Mouse (Mus musculus): Measurements from ENCODE around the gene Smim4. TPM values are rescaled to one million over a fixed set of nuclear protein-coding genes. Genes with fewer than 3 reads are reported as not detected.

Gene Smim4
- total RNA-seq (2021), result 10 to 100 TPM; 24.6 to 33.8 TPM
- long read RNA-seq, experiment 1, transcript Smim4-201 (2 exons, 311 nt), result major isoform, 23 of 25 reads
- long read RNA-seq, experiment 1, partial matches to known transcripts, result 0 of 25 reads
- long read RNA-seq, experiment 1, other reads (novel, unspliced or antisense), result 0 of 25 reads
- long read RNA-seq, experiment 2, transcript Smim4-201 (2 exons, 311 nt), result major isoform, 20 of 23 reads
- long read RNA-seq, experiment 2, partial matches to known transcripts, result 0 of 23 reads
- long read RNA-seq, experiment 2, other reads (novel, unspliced or antisense), result 2 of 23 reads

DNA sequence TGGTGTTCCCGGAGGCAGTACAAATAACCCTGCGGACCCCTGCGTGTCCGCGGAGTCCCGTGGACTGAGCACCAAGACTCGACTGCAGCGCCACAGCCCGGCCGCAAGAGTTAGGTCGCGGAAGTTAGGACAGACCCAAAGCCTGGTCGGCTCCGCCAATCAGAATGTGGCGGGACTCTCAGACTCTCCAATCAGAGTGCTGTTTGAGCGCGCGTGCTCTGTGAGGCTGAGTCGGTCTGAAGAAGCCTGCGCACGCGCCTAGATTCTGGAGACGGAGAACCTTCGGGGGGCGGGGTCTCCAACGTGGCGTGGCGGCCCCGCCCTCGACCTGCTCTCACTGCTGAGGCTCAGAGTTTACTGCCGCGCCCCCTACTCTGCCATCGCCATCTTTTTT is at the start of gene Smim4:
Gene Smim4 (minus strand): TSS at position 131 of the 394 bp plus-strand sequence.
- peak; percentile 96 for DNase-seq (ENCODE audit: low spot score)

DNA sequence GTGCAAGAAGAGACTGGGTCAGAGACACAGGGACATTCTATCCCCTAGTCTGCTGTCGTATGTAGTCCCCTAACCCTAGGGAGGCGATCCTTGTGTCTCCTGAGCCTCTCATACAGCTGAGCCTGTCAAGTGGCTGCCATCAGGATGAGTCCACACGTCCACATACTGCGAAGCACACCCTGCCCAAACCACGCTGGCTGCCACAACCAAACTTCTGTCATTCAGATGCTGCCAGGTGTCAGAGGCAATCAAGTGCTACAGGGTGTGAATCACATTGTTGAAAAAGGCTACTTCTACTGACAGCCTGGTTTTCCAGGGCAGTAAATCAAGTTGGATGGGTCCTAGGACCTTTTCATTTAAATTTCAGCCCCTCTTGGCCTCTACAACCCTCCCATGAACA is 49.0 kb upstream of the Smim4 start:
- DNase-seq (ENCODE audit: low spot score), result no peak

DNA sequence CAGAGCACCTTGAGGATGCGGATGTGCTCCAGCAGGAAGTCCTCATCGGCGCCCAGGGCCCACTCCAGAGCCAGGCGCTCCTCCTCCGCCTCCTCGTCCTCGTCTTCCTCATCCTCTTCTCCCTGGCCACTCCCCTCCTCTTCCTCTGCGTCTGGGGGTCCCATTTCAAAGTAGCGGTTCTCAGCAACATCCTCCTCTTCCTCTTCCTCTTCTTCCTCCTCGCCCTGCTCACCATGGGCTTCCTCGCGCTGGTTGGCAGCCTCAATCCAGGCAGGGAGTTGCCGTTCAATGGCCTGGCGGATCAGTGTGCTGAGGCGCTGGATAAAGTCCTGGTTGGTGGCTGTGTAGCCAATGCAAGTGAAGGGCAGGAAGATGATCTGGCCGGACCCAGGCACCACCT is 48.5 kb upstream of the Smim4 start:
- no peak for DNase-seq (ENCODE audit: low spot score)

DNA sequence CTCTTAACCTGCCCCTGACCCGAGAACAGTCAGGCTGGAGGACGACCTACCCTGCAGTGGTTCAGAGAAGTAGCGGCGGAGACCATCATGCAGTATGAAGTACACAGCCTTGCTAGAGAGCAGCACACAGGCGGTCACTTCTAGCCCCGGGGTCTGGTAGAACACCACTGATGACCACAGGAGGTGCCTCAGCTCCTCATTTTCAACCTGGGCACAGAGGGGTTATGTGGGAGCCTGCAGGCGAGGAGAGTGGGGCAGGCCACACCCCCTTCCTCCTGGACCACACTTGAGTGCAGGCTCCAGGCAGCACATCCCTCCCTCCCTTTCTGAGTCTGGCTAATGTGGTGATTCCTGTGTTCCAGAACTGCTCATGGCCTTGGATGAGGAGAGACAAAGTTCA is 44.8 kb upstream of the Smim4 start:
- no peak for DNase-seq (ENCODE audit: low spot score)

DNA sequence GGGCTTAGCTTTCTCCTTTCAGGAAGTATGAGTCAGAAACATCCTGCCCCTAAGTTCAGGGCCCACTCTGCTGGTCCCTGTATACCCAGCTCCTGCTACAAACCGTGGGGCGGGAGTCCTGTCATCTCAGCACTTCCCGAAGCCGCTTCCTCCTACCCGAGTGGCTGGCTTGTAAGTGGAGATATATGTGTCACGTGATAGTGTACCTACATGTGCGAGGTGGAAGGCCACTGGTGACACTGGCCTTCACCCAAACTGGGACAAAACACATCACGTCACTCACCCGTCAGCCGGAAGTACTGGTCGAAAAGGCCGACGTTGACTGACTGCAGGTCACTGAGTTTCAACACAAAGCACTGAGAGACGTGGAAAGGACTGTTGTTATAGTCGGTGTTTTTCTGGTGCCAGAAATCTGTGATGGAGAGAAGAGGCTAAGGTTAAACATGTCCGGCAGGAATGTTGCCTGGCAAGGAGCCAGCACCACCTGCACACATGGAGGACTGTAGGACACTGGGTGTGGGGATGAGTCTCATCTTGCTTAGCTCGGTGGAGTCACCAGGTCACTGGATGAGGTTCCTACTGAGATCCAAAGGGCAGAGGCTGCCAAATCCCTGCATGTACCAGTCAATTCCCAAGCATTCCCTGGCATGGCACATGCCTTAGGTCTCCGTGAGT is 44.2 kb upstream of the Smim4 start:
- DNase-seq (ENCODE audit: low spot score), result no peak

DNA sequence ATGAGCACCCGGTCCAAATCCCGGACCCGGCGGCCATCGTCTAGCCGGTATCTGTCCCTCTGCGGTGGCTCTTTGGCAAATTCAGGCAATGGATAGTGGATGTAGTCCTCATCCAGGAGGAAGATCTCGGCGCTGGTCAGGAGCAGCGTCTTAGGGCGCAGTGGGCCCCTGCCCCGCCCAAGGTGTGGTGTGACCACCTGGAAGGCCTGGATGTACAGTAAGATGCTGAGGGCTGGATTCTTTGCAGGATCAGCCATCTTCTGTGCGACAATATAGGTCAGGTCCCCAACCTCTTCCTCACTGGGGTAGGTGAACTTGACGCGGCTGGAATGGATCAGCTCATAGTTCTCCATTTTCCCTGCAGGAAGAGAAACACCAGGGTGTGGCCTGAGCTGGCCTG is 43.1 kb upstream of the Smim4 start:
- no peak for DNase-seq (ENCODE audit: low spot score)

DNA sequence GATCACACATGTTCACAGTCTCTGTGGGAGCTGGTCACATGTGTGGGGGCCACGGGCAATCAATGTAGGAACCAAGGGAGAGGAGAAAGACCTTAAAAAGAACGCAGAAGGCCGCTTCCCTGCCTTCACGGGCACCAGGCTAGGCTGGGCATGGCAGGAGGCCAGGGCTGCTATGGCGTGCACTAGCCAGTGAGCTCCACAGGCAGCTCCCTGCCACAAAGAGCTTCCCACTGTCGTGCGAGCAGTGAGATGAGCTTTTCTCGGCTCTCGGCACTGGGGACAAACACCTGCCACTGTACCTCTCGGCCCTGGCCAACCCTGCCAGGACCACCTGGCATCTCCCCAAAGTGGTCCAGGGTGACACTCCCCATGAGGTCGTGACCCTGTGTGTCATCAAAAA is 42.6 kb upstream of the Smim4 start:
- no peak for DNase-seq (ENCODE audit: low spot score)

DNA sequence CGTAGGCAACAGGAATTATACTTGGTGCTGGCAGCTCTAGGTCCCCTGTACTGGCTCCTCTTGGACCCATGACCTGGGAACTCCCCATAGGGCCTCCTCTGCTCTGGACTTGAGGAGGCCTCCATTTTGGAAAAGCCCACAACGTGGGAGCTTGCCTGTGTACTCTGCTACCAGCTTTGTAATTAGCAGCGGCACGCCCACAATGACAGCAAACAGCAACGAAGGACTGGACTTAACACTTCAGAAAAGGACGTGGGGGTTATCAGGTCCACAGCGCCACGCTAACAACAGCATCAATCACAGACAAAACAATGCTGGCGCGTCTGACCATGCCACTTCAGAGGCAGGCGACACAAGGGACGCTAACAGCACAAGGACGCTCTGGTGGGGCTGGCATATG is 42.2 kb upstream of the Smim4 start:
- no peak for DNase-seq (ENCODE audit: low spot score)

DNA sequence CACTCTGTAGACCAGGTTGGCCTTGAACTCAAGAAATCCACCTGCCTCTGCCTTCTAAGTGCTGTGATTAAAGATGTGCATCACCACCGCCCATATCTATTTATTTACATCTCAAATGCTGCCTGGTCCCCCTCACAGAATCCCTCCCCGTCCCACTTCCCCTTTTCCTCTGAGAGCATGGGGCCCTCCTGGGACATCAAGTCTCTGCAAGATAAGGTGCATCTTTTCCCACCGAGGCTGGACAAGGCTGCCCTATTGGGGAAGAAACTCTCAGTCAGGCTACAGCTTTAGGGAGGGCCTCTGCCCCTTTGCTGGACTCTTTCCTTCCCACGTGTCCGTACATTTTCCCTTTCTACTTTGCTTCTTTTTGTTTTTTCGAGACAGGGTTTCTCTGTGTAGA is 40.8 kb upstream of the Smim4 start:
- no peak for DNase-seq (ENCODE audit: low spot score)

DNA sequence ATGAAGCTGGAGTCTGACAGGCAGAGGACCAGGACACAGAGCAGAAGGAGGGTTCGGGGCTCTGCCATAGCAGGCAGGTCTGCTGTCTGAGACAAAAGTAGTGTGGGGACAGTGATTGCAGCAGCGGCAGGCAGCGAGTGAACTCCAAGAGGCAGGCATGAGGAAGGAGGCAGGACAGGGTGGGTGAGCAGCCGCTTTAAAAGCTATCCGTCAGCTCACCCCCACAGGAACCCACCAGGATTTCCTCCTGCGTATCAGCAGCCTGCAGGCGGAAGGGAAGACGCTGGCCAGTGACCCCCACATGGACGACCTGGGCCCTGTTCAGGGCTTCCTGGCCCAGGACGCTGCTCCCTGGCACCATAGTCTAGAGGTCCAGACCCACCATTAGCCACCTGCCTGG is 39.7 kb upstream of the Smim4 start, which contains the start of gene Stab1:
Gene Stab1 (minus strand): TSS at position 217 of the 400 bp plus-strand sequence.
- DNase-seq (ENCODE audit: low spot score), result no peak

DNA sequence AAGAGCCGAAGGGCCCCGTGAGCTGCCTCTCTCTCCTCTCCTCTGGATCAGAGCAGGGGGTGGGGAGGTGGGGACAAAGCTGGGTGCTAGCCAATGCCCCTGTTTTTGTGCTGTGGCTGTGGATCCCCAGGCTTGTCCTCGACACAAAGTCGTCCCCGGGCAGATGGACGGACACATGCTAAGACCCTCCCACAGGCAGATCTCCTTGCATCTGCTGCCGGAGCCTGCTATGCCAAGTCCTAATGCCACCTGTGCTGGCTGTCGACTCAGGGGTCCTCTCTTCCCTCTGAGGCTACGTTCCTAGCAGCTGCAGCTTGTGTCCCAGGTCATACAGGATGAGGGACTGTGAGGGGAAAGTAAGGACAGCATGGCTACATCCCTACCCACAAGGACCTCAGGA is 38.1 kb upstream of the Smim4 start:
- no peak for DNase-seq (ENCODE audit: low spot score)

DNA sequence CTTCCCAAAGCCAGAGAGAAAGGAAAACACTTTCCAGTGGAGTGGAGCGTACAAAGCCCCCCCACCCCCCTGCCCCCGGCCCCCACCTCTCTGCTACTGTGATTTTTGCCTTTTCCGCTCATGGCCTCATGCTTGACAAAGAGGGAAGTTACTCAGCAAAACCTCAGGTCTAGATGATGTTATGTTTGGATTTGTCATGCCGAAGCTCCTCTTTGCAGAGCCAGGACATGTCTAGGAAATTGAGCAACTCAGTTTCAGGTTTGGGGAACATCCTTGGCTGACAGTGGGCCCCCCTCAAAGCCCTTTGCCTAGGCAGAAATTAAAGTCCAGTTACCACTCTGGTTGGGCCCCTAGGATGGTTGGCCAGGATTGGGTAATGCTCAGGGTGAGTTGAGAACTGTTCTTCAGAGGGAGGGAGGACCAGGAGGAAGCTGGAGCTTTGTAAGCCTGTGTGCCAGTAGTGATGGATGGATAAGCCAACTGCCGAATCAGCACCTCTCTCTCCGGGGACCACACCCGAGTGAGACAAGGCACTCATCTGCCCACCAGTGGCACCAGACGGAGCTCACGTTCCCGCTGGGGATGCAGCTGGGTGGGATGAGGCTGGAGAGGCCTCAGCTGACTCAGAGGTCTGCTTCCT is 37.4 kb upstream of the Smim4 start:
- no peak for DNase-seq (ENCODE audit: low spot score)

DNA sequence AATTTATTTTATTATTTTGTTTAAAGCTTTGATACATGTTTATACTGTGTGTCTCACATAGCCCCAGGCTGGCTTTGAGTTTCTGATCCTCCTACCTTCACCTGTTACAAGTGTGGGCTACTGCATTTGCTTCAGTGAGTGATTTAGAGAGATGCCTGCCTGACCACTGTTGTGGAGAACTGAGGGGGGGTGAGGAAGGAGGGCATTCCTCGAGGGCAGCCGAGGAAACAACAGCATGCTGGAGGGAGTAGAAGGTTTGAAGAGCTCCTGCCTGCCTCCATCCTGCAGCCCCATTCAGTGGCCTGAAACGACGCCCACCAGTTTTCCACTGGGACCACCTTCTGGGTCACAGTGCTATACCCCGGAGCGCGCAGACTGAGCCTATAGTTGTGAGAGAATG is 36.7 kb upstream of the Smim4 start:
- no peak for DNase-seq (ENCODE audit: low spot score)

DNA sequence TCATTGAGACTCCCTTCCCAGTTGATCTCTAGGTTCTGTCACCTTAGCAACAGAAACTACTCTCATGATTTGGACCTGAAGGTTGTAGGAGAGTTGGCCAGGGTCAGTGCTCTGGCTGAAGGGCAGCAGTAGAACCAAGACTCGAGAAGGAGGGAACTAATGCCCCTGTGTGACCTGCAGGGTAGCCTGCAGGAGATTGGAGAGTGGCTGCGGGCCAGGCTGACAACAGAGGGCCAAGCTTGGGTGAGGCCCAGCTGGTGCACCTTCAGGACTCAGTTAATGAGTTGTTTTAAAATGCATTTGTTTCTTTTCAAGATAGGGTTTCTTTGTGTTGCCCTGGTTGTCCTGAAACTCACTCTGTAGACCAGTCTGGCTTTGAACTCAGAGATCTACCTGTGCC is 36.3 kb upstream of the Smim4 start:
- no peak for DNase-seq (ENCODE audit: low spot score)

DNA sequence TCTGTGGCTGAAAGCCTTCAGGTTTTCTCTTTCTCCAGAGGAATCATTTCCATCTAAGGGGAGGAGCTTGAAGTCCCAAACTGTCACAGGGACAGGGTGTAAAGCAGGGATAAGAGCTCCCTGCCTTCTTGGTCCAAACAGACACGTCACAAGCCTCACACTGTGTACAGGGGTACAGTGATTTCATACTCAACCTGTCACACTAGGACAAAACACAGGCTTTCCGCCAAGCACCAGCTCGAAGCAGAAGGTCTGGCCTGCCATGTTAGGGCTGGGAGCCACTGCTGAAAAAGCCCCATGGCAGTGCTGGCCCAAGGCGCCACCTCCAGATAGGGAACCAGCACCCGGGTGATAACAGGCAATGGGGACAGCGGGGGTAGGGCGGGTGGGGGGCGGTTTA is 35.3 kb upstream of the Smim4 start:
- no peak for DNase-seq (ENCODE audit: low spot score)

DNA sequence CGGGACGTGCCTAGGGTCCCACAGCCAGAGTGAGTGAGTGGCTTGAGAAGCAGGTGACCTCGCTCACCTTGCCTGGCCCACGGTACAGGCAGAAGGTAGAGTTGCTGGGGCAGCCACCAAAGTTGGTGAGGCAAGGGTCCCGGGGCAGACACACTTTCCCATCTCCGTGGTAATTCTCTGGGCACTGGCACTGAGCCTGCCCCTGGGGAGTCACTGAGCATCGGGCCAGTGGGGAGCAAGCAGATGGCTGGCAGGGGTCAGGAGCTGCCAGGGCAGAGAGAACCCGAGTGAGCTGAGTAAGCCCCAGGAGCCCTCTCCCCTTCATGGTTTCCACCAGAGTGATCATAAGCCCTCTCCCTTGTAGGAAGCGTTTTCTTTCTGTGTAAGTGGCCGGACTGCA is 32.9 kb upstream of the Smim4 start:
- no peak for DNase-seq (ENCODE audit: low spot score)

DNA sequence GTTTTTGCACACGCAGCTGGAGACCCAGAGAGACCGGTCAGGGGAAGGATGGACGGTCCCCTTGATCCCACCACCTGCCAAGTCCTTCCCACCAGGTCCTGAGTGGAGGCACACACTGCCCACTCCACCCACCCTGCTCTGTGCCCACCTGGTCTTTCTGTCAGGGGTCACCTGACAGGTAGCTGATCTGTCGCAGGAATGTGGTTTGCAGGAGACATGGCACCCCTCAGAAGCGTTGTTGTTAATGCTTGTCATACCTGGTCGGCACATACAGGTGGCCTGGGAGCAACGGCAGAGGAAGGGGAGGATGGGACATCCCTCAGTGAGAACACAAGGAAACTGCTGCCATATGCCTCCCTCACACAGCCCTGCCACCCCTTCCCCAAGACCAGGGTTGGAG is 32.4 kb upstream of the Smim4 start:
- DNase-seq (ENCODE audit: low spot score), result no peak

DNA sequence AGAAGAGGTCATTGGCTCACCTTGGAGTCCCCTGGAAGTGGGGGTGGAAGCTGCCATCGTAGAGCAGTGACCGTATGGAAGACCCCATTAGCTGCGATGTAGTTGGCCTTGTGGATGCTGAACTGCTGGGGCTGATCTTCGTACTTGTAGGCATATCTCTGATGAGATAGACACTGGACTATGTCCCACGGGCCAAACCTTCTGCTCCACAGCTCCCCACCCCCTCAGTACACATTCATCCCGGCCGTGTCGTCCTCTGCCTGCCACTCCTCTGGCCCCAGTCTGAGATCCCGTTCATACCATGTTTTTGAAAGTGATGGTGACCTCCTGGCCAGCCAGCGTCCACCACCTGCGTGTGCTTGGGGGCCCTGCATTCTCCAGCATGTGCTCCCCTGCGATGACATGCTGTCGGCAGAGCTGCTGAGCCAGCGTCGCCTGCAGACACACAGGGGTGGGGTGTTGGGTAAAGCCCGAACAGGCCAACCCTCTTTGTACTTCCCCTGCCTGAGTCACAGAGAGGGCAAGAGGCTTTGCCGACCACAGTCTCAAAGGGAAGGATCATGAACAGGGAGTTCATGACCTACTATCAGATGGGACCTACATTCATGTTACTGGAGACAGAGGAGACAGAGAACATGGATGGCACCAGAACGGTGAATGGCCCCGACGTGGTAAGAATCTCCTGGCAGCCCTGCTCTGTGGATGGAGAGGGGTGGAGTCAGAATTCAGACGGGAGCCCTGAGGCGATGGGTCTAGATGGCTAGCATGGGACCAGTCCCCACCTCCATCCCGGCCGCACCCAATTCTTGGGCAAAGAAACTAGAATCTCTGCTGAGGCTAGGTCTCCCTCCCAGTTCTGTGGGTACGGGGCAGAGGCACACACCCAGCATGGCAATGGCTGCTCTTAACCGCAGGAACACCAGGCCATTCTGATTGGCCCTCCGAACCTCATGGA is 31.7 kb upstream of the Smim4 start:
- no peak for DNase-seq (ENCODE audit: low spot score)

DNA sequence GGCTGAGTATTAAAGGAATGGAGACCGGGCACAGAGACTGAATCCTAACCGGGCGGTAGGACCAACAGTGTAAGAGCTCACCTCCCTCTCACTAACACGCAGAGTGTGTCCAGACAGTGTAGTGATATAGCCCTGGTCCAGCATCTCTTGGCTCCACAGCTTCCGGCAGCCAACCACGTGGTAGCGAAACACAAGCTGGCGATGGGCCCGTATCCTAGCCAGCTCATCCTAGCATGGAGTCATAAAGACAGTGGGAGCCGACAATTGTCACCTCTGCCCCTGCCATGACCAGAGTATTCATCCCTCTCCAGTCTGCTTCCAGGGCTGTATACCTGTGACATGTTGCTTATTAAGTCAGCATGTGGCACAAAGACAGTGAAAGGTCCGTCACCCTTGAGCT is 16.9 kb upstream of the Smim4 start:
- no peak for DNase-seq (ENCODE audit: low spot score)

DNA sequence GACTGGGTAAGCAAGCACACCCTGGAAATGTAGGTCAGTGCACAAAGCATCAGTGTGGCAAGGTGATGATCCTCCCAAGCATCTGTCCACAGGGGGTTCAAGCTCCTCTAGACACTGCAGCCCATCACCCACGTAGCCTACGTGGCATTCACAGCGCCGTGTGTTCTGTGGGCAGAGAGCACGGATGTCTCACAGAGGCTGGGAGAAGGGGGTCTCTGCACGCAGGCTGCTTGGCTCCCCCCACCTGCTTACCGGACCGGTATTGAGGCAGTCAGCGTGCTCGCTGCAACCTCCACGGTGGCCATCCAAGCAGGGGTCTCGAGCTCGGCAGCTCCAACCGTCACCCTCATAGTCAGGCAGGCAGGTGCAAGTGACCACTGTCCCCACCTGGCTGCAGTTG is 12.3 kb upstream of the Smim4 start:
- DNase-seq (ENCODE audit: low spot score), result no peak

DNA sequence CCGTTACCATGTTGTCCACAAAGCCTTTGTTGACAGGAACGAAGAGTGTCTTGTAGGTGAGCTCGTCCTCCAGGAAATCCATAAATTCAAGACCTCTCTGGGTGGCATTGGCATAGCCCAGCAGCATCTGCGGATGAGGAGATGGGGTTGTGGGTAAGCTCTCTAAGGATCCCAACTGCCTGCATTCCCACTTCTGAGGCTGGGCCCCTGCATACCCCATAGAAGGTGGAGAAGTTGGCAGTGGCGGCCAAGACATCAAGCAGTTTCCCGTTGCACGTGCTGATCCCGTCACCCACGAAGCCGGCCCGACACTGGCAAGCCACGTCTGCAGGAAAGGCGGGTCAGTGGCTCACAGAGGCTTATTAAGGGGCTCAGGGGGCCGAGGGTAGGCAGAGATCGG is 11.4 kb upstream of the Smim4 start:
- no peak for DNase-seq (ENCODE audit: low spot score)

DNA sequence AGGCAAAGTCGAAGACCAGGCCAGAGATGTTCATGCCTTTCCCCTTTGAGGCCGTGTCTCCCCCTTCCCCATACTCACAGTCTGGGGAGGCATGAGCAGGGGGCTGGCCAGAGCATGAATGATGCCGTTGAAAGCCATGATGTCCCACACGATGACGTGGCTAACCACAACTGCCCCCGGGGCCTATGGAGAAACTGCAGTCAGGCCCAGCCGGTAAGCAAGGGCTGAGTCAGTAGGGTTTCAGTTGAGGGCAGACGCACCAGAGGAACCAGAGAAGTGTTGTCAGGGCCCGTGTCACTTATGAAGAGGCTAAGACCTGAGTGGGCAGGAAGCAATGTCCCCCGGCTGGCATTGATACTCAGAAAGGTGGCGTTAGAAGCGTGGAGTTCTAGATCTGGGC is 10.9 kb upstream of the Smim4 start:
- DNase-seq (ENCODE audit: low spot score), result no peak
